Mouse (Mus musculus): Measurements from ENCODE around the gene Ets1. TPM values are rescaled to one million over a fixed set of nuclear protein-coding genes. Genes with fewer than 3 reads are reported as not detected.

Gene Ets1
- polyA plus RNA-seq, 1 experiment: 34.5 TPM

DNA sequence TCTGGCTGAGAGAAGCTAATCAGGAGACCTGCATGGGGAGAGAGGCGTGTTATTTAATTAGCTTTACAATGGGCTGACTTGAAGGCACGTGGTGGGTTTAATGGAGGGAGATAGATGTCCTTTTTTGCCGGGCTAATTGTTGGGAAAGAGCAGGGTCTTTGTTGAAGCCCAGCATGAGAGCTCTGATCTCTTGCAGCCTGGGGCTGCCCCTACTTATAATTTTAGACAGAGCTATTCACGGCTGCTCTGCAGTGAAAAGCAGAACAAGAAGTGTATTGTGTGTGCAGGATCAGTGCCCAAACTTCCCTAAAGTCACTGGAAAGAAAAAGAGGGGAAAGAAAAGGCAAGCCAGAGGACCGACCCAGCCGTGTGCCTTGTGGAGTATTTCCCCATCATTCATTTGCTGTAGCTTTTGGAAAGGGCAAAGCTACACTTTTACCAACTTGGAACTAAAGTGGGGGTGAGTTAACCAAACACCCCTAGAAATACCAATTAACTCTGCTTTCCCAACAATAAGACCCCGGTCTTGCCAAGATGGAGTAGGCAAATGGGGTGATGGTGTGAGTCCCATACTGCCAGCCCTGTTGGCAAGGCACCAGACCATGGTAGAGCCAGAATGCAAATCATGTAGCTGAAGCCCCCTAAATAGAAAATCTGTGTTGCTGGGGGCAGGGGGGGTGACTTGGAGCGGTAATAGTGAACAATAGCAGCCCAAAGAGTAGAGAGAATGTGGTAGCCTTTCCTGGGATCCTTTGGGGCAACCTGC is 50.0 kb downstream of the Ets1 start:
- Histone ChIP-seq H3K4me1 (ENCODE audit: control insufficient read depth, insufficient read depth, low read length) (no peaks in the 10 kb centered on the region), H3K27ac (ENCODE audit: control insufficient read depth, insufficient read depth, low read depth, low read length, poor library complexity) (no peak overlapping the region), H3K4me3 (replicated peaks; ENCODE audit: control insufficient read depth, low read depth, low read length) (no peak overlapping the region)
- WGBS: 30% methylated on average over 8 of the region's 8 CpGs
- TF ChIP-seq CTCF (IDR thresholded peaks at IDR 0.05; ENCODE audit: control insufficient read depth, insufficient read depth, low read length) (no peak), POLR2A (IDR thresholded peaks at IDR 0.05; ENCODE audit: borderline replicate concordance, control insufficient read depth, low read depth, low read length) (no peak)

DNA sequence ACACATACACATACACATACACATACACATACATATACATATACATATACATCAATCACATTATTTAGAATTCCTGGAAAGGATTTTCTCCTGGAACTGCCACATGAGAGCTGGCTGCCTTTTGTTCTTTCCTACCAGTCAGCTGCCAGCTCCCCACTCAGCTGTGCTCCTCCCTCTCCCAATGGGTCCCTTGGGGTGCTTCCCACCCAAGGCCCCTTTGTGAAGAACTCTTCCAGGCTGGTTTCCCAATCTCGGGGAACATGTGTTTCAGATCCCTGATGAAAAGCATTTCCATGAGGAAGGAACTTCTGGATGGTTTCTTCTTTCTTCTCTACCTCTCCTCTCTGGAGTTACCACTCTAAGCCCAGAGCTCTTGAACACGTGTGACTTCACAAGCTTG is 52.3 kb downstream of the Ets1 start:
- Histone ChIP-seq H3K4me1 (ENCODE audit: control insufficient read depth, insufficient read depth, low read length) (no peaks in the 10 kb centered on the region), H3K27ac (ENCODE audit: control insufficient read depth, insufficient read depth, low read depth, low read length, poor library complexity) (no peak overlapping the region), H3K4me3 (replicated peaks; ENCODE audit: control insufficient read depth, low read depth, low read length) (no peak overlapping the region)
- WGBS: 70% methylated on average over 2 of the region's 2 CpGs
- TF ChIP-seq CTCF (IDR thresholded peaks at IDR 0.05; ENCODE audit: control insufficient read depth, insufficient read depth, low read length) (no peak), POLR2A (IDR thresholded peaks at IDR 0.05; ENCODE audit: borderline replicate concordance, control insufficient read depth, low read depth, low read length) (no peak)

DNA sequence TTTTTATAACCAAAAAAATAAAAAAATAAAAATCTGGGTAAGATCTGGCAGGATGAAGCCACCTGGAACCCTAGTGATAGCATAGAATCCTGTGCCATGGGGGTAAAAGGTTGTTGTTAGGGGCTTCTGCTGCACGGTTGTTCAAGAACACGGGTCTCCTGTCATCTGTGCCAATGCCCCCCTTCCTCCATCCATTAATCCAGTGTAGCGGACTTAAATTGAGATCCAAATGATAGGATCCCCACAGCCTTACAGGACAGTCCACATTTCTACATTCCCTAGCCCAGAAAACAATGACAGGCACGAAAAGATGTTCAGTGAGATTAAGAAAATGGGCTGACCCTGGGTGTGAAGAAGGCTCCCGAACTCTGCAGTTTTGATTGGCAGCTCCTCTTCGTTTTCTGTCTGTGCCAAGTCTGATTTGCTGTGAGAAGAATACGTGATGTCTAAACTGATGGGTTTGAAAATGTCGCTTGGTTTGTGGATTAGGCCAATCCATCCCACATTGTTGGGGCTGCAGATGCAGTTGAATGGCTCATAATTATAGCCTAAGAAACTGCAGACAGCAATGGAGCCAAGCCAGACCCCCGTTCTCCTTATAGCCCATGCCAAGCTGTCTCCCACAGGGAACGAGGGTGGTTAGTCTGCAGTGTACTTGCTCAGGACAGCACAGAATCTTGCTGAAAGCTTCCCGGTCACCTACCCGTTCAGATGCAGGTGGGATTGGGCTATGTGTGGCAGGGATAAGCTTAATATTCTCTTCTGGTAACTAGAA is 55.3 kb downstream of the Ets1 start:
- Histone ChIP-seq H3K4me3 (replicated peaks; ENCODE audit: control insufficient read depth, low read depth, low read length) (no peak overlapping the region), H3K27ac (ENCODE audit: control insufficient read depth, insufficient read depth, low read depth, low read length, poor library complexity) (no peak overlapping the region), H3K4me1 (ENCODE audit: control insufficient read depth, insufficient read depth, low read length) (peaks cover 3% of the 10 kb centered on the region; the same call in 1 of the 2 replicates)
- TF ChIP-seq POLR2A (IDR thresholded peaks at IDR 0.05; ENCODE audit: borderline replicate concordance, control insufficient read depth, low read depth, low read length) (no peak), CTCF (IDR thresholded peaks at IDR 0.05; ENCODE audit: control insufficient read depth, insufficient read depth, low read length) (no peak)
- WGBS: 87% methylated on average over 12 of the region's 12 CpGs

DNA sequence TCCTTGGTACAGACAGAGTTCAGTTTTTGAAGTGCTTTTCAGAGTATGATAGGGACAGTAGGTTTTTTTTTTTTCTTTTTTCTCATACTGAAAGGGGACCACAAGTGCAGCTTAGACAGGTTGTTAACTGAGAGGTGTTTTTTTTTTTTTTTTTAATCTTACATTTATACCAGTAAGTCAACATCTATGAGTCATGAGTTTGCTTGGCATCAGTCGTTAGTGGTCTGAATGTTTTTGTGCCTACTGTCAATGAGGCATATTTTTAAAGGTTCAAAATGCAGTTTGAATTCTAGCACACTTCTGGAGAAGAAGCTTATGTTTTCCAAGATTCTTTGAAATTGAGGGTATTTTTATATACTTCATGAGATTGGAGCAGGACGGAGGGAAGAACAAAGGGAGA is 56.9 kb downstream of the Ets1 start:
- H3K4me1 ChIP-seq (ENCODE audit: control insufficient read depth, insufficient read depth, low read length): peaks cover 3% of the 10 kb centered on the region; the same call in 1 of the 2 replicates
- H3K4me3 ChIP-seq (replicated peaks; ENCODE audit: control insufficient read depth, low read depth, low read length): no peak overlapping the region
- no peak for TF ChIP-seq CTCF (IDR thresholded peaks at IDR 0.05; ENCODE audit: control insufficient read depth, insufficient read depth, low read length)
- no peak overlapping the region for H3K27ac ChIP-seq (ENCODE audit: control insufficient read depth, insufficient read depth, low read depth, low read length, poor library complexity)
- 58% methylated on average over 2 of the region's 2 CpGs for WGBS

DNA sequence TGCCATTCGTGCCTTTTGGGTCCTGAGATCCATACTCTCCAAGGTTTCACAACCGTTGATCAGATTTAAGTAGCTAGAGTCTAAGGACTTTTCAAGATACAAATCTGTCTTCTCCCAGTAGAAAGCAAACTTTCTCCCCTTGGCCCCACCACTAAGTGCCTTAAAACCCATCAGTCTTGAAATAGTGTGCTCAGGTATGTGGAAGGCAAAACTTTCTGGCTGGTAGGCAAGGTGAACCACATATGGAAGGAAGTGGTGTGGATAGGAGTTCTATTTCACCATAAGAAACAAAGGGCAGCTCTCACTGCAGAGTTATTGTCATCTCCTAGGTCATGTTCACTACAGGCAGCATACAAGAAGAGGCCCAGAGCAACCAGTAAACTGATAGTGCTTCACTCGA is 57.4 kb downstream of the Ets1 start:
- peaks cover 3% of the 10 kb centered on the region; the same call in 1 of the 2 replicates for H3K4me1 ChIP-seq (ENCODE audit: control insufficient read depth, insufficient read depth, low read length)
- WGBS: 62% methylated on average over 3 of the region's 3 CpGs
- H3K4me3 ChIP-seq (replicated peaks; ENCODE audit: control insufficient read depth, low read depth, low read length): no peak overlapping the region
- TF ChIP-seq CTCF (IDR thresholded peaks at IDR 0.05; ENCODE audit: control insufficient read depth, insufficient read depth, low read length): no peak
- TF ChIP-seq POLR2A (IDR thresholded peaks at IDR 0.05; ENCODE audit: borderline replicate concordance, control insufficient read depth, low read depth, low read length): no peak
- H3K27ac ChIP-seq (ENCODE audit: control insufficient read depth, insufficient read depth, low read depth, low read length, poor library complexity): no peak overlapping the region

DNA sequence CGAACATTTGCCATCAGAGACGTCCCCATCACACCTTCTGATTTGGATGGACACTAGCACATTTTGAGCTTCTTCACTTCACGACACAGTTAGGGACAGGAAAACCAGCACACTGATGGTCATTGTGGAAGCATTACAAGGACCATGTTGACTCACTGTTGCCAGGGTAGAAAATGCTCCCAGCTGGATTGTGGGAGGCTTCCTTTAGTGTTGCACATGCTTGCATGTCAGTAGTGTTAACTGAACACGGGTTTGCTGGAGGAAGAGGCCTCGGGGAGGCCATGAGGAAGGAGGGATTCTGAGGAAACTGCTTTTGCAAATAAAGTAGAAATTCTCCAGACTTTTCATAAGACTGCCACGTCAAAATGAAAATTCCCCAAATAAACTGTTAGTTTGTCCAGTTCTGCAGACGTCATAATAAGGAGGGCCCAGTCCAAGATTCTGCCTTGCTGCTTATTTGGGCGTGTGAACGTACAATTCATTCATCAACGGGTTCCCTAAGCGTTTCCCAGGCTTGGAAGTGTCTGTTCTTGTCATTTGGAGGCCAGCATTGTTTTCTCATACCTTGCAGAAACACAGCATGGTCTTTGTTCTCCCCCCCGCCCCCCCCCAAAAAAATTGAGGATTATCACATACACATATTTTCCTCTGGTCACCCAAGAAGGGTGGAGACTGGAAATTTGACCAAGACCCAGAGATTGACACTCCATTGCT is 58.2 kb downstream of the Ets1 start:
- no peak for TF ChIP-seq CTCF (IDR thresholded peaks at IDR 0.05; ENCODE audit: control insufficient read depth, insufficient read depth, low read length)
- no peak for TF ChIP-seq POLR2A (IDR thresholded peaks at IDR 0.05; ENCODE audit: borderline replicate concordance, control insufficient read depth, low read depth, low read length)
- no peak overlapping the region for H3K4me3 ChIP-seq (replicated peaks; ENCODE audit: control insufficient read depth, low read depth, low read length)
- WGBS: 55% methylated on average over 12 of the region's 12 CpGs
- H3K27ac ChIP-seq (ENCODE audit: control insufficient read depth, insufficient read depth, low read depth, low read length, poor library complexity): no peak overlapping the region; the same call in 1 of the 2 replicates
- peaks cover 3% of the 10 kb centered on the region; the same call in 1 of the 2 replicates for H3K4me1 ChIP-seq (ENCODE audit: control insufficient read depth, insufficient read depth, low read length)

DNA sequence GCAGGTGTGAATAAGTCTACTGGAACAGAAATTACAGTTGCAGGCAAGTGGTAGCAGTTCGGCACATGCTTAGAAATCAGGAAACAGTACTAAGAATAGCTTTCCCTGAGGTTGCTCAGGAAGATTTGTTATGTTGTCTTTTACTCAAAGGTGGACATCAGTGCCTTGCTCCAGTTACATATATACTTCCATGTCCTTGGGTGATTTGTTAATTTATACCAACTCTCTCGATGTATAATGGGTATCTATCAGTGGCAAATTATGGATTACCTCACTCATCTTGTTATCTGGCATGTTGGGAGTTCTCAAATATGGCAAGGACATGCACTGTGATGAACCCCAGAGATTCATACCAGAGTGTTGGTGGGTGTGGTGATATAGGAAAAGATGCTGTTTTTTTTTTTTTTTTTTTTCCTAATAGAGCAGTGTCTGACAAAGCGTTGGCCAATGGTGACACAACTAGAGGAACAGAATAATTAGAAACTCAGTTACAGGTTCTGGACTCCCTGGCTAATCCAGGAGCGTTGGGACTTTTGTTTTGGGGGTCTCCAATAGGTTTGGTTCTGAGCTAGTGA is 59.0 kb downstream of the Ets1 start:
- Histone ChIP-seq H3K27ac (ENCODE audit: control insufficient read depth, insufficient read depth, low read depth, low read length, poor library complexity) (peak overlapping the region; percentile 96; the same call in 1 of the 2 replicates), H3K4me1 (ENCODE audit: control insufficient read depth, insufficient read depth, low read length) (peaks cover 4% of the 10 kb centered on the region; the same call in 1 of the 2 replicates), H3K4me3 (replicated peaks; ENCODE audit: control insufficient read depth, low read depth, low read length) (peak overlapping the region; percentile 92)
- TF ChIP-seq CTCF (IDR thresholded peaks at IDR 0.05; ENCODE audit: control insufficient read depth, insufficient read depth, low read length): no peak
- no peak for TF ChIP-seq POLR2A (IDR thresholded peaks at IDR 0.05; ENCODE audit: borderline replicate concordance, control insufficient read depth, low read depth, low read length)
- 12% methylated on average over 4 of the region's 4 CpGs for WGBS

Measured in bone marrow, adult 2 months (tissue).